Mouse (Mus musculus): ENCODE data around the gene Uri1.
A peak's percentile ranks its signal among the peaks of the same experiment; 100 is the strongest.

Uri1 gene

DNA sequence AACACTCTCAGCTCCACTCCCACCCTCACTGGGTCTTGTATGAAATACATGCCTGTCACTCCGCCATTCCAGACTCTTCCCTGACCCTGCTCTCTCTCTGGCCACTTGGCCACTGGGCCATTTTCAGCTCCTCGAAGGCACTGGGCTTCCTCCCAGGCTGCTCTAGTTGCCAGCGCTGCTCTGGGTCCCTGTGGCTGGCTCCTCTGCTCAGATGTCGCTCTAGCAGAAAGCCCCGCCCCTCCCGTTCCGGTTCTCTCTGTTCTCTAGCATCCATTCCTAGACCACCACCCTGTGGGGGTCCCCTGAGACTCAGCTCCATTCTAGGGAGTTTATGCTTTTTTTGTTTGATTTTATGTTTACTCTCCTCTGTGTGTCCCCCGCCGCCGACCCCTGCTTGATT is 104.4 kb downstream of the Uri1 start:
- DNase-seq (ENCODE audit: low read depth, low spot score) = no peak

DNA sequence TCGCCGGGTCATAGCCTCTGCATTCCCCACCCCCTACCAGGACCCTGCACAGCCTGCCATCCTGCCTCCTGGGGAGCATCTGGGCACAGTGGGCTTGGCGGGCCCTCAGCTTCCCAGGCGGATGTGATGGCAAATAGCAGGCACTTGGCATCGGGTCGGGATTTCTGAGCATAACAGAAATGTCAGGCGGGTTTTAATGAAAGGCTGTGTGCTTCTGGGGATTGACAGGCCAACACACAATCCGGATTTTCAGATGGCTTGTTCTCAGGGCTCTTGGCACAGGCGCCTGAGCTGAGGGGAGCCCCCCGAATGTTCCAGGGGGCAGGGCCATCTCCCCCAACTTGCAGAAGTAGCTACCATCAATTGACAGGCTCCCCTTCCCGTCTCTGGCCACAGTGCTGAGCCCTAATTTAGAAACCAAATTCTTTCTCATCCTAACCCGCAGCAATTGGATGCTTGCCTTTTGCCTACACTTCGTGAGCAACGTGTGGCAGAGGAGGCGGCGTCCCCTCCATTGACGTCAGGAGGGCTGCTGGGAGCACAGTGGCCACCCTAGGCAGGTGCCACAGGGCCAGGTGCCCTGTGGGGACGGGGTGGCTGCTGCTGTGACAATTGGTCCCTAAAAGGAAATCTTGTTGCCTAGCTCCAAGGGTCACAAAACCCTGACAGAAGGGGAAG is 106.5 kb downstream of the Uri1 start:
- DNase-seq (ENCODE audit: low read depth, low spot score) = peak; percentile 52

DNA sequence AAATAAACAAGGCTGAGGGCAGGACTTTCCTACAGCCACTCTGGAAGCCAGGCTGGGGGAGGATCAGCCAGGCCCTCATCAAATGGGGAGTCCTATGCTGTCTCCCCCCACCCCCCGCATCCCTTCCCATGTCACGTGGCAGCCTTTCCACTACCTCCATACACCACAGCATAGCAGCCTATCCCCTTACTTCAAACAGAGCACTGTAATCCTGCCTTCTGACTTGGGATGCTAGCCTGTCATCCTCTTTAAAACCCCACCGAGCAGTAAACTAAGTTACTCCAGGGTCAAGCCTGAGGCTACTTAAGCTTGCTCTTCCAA is 111.6 kb downstream of the Uri1 start:
- DNase-seq (ENCODE audit: low read depth, low spot score) = no peak

- DNase-seq (ENCODE audit: low read depth, low spot score) = no peak
Observed at GRCm38 (mm10) chr7:37911114-37911801, 112.1 kb downstream of the Uri1 start.

GRCm38 (mm10) chr7:37910161-37910560 is 113.2 kb downstream of the Uri1 start:
- no peak for DNase-seq (ENCODE audit: low read depth, low spot score)
